Mouse (Mus musculus) adrenal gland (tissue): Measurements from ENCODE around the gene Mprip.
"Not testable (repeated sequence)": the region's sequence is repeated elsewhere in the genome, so short reads cannot be mapped to it uniquely, and the experiment has no call there.

Source experiments
- intact Hi-C: fragments of 180-260 bp; cut with DNase I; formaldehyde crosslinking; loops from one replicate; pipeline ENCODE4 v1.15.1; 2025

Gene Mprip

DNA sequence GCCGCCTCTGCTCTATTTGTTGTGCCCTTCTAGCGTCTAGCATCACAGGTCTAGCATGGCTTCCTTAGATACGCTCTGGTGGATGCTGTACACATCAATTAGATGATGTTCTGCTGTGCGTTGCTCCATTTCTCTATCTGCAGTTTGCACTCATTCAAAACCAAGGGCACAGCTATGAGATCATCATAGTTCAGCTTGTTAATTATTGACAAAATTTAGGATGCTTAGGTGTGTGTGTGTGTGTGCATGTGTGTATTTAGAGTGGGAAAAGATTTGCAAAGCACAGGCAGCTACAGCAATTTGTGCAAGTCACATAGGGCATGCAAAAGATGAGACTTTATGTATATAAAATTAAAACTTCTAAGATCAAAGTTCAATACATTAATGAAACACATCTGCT lies 12.0 kb upstream of the Mprip start:
- intact Hi-C loops: no loop called here

DNA sequence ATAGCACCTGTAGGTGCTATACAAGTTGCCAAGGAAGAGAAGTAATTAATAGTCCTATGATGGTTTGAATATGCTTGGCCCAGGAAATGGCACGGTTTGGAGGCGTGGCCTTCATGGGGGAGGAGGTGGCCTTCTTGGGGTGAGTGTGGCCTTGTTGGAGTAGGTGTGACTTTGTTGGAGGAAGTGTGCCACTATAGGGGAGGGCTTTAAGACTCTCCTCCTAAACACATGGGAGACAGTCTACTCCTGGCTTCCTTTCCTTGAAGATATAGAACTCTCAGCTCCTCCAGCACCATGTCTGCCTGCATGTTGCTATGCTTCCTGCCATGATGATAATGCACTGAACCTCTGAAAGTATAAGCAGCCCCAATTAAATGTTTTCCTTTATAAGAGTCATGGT lies 8.1 kb upstream of the Mprip start:
- intact Hi-C loops: no loop called here

DNA sequence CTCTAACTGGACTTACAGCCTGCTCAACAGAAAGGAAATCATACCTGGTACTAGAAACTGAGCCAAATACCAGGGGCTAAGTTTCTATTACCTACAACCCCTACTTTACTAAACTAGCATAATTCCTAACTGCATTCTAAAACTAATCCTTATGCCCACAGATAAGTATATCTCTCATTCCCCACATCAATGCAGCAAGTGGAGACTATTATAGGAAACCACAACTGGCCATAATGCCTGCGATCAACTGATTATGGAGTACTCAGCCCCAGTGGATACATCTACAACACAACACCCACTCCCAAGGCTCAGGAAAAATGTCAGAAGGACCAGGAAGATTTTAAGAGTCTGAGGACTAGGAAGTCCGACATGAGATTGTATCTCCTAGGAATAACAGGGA lies 7.6 kb upstream of the Mprip start:
- intact Hi-C loops: no loop called here

DNA sequence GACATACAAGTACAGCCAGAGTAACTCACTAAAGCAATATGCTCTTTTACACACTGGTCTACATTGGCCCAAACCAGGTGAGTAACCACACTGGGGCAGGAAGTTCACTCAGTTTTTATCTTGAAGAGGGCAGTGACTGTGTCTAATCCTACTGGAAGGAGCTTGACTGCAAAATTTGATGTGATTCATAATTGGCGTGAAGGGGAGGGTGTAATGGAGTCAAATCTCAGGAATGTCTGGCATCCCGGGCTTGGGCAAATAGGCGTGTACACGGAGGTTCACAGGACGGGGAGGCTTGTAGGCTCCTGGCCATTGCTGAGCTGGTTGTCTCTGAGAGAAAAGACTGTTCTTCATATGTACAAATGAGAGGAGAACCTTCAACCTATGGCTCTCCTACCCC lies 5.8 kb upstream of the Mprip start:
- intact Hi-C loops: no loop called here

DNA sequence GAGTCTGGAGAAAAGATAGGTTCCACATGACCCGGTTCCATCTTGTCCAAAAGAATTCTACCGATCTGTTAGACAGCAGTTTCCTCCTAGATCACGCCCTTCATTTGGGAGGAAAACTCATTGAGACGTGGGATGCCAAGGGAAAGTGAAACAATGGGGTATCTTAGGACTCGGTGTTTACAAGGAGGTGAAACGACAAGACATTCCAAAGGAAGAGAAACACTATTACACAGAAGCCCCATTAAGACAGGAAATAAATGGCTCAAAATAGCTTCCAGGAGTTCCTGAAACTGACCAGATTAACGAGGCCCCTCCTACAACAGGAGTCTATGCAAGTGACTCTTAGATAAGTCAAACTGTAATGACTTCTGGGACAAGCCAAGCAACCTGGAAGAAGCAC lies 5.1 kb upstream of the Mprip start:
- intact Hi-C loops: no loop called here

DNA sequence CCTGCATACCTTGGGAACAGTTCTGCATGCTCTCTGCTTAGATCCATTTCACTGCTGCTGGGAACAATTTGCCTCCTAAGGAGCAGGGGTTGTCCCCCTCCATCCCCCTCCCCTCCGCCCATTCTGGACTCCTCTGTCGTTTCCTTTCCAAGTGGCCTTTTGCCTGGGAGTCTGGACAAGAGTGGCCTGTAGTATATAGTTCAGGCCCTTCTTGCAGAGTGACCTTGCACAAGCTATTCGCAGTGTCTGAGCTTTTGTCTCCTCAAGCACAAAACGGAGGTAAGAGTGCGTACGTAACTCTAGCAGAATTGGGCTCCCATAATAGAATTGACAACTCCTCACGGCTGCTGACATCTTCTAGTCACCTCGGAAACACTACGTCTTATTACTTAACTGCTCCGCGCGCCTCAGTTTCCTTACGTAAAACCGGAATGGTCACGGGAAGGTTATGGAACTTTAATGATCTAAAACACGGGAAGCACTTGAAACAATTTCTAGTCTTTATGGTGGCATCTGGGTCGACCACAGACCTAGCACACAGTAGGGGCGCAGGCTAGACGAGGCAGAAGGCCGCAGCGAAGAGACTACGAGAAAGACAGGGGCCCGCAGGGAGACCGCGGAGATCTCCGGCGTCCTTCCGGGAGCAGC lies 620 bp downstream of the Mprip start:
- intact Hi-C loops: loop anchor here (5.0 kb wide), 1 partner anchor 56 kb away; no protein-coding TSS in a partner anchor

DNA sequence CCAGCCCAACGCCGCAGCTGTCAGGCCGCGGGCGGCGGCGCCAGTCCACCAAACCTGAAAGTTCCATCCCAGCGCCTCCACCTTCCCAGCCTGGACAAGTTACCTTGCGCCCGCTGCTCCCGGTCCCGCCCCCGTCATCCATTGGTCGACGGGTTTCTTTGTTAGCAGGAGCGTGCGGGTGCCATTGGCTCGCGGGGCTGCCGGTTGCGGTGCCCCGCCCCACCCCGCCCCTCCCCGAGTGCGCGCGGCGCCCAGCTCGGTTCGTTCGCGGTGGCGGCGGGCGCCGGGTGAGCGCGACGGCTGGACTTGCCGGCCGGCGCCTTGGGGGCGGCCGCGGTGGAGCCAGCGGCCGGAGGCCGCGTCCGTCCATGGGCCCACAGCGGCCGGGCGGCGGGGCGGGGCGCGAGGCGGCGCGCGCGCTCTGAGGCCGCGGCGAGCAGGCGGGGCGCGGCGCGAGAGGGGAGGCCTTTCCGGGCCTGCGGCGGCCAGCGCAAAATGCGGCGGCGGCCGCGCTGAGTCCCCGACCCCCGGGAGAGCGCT lies 1.2 kb downstream of the Mprip start:
- intact Hi-C loops: loop anchor here (5.0 kb wide), 1 partner anchor 55 kb away; no protein-coding TSS in a partner anchor

DNA sequence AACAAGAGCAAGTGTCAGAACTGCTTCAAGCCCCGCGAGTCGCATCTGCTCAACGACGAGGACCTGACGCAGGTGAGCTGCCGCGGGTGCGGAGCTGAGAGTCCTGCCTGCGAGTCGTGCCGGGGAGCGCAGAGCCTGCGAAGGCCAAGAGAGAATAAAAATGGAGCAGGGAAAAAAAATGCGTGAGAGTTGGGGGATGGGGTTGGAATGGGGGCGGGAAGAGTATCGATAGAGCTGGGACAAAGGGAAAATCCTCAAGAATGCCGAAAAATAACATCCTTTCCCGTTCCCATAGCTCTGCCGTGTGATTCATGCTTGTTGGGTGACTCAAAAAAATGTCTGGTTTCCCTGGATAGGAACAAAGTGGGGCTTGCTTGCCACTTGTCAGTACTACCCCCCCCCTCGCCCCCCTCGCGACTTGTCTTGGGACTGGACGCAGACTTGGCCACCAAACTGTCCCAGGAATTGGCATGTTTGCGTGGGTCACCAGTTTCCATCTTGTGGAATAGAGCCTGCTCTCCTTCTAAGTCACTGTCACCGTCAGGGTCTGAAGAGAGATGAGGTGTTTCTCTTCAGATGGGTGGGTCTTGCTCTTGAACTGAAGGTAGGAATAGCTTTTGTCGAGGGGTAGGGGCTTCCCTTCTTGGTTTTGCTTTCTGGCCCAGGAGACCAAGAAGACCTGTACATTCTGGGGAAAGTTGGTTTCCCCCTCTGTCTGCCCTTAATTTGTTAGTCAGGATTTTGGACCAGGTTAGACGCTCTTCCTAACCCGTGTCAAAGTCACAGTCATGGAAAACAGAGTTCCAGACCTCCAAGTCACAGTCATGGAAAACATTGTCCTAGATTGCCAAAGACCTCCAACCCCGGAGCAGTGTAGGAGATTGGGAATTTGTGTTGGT lies 2.0 kb downstream of the Mprip start:
- intact Hi-C loops: loop anchor here (5.0 kb wide), 1 partner anchor 54 kb away; no protein-coding TSS in a partner anchor

DNA sequence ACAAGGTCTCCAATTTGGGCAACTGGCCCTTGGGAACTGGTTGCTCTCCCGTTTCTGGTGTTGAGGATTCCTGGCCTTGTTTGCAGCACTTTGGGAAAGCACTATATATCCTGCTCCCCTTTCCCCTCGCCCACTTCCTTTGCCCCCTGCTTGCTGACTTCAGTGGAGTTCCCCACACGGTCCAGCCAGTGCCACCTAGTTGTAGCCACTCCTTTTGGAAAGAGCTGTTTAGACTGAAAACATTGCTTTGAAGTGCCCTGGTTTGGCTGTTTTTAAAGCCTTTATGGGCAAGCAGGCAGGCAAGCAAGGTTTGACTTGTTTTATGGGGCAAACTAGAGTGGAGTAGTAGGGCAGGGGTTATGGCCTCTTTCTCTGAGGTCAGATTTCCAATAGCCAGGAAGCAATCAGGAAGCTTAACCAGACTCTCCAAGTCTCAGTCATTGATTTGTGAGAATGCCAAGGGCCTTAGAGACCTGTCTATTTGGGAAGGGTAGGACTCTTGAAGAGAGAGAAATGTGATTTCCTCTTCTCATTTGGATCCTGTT lies 2.7 kb downstream of the Mprip start:
- intact Hi-C loops: loop anchor here (5.0 kb wide), 1 partner anchor 53 kb away; no protein-coding TSS in a partner anchor

DNA sequence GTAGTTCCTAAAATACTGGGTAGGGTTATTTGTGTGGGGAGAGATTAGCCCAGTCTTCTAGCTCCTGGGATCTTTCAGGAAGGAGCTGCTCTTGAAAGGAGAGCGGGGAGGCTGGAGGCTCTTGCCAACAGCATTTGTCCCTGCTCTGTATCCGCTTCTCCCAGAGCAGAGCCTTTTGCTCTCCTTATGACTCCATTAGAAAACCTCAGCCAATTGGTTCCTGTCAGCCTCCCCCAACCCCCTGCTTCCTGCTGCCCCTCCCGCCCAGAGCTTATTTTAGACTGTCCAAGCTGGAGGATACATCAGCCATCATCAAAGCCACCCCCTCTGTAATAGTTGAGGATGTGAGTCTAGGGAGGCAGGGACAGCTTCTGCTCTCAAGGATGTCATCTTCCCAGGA lies 3.7 kb downstream of the Mprip start:
- intact Hi-C loops: loop anchor here (5.0 kb wide), 1 partner anchor 52 kb away; no protein-coding TSS in a partner anchor

DNA sequence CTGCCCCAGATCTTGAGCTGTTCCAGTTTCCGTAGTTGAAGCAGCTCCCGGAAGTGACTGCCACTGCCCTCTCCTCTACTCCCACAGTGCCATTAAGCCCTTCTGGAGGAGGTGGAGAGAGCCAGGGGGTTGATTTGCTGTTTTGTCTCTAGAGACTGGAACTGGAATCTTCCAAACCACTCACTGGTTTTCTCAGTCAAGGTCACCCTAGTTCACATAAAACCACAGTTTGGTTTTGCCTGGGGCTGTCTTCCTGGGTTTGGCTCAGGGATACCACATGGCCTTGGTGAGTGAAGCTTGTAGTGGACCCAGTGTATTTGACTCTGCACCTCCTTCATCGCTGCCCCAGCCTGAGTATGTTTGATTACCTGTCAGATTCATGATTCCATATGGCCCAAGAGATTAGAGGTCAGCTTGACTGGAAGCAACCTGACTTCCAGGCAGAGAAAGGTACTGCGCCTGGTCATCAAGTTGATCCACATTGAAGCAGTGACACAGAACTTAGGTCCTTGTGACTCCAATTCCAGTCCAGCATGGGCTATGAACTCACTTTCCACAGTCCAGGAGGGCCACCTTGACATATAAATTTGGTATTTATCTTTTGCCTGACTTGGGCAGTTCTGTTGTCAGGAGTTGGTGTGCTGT lies 10.1 kb downstream of the Mprip start:
- intact Hi-C loops: no loop called here

DNA sequence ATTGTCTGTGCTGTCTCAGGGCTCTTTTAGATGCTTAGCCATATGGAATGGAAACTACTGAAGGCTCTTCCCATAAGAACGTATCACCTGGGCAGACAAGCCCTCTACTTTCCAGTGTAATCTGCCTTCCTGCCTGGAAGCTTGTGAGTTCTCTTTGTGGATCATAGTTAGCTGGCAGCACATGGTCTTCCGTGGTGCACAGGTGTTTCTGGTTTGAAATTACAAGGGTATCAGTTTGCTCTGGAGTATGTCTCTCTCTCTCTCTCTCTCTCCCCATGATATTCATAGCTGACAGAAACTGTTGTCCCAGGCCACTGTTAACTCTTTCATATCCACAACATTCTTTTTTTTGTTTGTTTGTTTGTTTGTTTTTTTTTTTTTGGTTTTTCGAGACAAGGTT lies 12.9 kb downstream of the Mprip start:
- intact Hi-C loops: no loop called here

DNA sequence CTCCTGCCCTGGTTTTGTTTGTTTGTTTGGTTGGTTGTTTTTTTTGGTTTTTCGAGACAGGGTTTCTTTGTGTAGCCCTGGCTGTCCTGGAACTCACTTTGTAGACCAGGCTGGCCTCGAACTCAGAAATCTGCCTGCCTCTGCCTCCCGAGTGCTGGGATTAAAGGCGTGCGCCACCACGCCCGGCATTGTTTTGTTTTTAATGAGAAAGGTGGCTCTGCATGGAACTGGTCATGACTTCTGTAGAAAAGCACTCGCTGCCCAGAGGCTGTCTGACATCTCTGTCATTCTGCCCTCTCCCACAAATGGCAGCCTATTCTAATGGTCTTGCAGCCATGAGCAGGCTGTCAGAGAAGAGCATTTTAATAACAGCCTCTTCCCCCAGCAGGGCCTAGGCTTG lies 13.6 kb downstream of the Mprip start:
- intact Hi-C loops: not testable (repeated sequence)

DNA sequence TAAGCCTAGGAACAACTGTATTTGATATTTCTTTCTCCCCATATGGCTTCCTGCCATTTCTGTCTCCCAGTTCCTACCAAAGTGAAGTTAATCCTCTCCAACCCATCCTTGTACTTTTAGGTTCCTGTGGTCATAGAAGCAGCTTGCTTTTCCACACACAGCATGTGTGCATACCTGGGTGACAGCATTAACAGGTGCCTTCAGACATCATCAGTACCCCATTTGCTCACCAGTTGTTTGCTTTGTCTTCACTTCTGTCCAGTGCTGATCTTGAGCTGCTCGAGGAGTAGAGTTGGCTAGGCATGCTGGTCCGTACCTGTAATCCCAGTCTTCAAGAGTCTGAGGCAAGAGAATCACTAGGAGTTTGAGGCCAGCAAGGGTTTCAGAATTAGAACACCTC lies 16.7 kb downstream of the Mprip start:
- intact Hi-C loops: no loop called here

DNA sequence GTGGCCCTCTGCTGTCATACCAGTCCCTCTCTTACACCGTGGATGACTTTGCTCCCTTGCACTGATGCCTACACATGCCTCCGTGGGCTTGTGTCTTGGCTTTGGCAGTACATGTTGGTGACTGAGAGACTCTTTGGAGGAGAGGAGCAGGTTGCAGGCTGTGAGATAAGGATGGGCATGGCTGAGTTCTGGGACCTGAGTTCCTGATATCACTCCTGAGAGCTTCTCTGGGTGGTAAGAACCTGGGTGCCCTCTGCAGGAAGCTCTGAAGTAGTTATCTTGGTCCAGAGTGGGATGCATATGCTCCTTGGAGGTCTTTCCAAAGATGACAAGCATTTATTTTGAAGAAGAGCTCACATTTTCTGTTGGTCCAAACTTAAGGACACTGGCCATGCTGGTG lies 17.6 kb downstream of the Mprip start:
- intact Hi-C loops: no loop called here

DNA sequence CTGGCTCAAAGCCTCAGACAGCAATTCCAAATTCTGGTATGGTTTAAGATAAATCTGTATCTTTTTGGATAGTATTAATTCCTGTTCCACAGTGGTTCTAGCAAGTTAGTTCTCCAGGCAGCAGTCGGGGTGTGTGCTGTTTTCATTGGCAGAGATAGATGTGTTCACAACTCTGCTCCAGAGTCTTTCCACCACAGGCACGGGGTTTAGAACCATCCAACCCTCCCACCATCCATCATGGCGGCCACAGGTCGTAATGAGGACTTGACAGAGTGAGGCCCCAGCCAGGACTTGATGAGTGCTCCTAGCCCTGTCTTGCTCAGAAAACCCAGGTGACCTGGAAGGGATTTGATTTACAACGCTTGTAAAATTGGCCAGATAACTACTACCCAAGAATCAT lies 19.0 kb downstream of the Mprip start:
- intact Hi-C loops: no loop called here

DNA sequence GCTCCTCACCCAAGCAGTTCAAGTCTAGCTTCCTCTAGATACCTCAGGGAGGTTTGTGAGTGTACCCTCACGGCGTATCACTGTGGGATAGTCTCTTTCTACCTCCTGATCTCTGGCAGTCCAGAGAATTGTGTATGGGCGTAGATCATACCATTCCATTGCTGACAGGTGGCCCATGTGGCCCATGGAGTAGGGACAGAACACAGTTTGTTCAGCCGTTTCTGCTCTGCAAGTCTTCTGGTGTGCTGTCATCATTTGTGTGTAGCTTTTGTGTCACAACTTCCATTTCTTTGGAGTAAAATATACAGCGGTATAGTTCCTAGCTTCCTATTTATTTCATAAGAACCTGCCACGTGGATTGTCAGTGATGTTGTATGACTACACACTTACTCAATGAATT lies 23.9 kb downstream of the Mprip start:
- intact Hi-C loops: no loop called here

DNA sequence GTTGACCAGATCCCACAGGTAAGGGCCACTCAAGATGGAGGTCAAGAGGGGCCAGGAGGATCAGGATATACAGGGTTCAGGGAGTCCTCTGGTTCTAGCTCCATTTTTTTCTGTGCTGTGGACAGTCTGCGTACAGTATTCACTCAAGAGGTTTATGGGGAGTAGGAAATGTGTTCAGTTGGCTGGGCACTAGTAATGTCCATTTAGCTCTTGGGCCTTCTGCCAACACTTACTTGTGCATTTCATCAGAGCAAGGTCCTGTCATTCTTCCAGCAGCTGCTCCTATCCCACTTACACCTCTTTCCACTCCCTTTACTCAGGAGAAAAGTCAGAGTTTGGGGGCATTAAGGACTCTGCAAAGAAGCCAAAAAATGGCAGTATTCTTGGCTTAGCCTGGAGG lies 33.4 kb downstream of the Mprip start:
- intact Hi-C loops: no loop called here

DNA sequence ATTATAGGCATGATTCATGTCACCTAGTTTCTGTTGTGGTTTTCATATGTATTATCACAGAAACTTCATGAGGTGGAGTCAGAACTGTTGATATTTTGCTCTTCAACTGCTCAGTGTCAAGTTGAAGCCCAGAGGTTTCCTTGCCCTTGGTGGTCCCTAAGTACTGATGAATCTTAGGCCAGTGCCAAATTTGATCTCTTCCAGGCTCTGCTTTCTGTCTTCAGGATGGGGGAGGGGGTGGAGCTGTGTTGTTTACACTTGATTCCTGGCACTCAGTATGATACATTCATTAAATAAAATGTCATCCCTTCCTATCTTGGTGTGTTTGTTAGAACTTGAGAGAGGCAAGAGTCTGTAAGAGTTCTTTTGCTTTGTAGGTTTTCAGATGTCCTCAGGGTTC lies 34.4 kb downstream of the Mprip start:
- intact Hi-C loops: no loop called here

DNA sequence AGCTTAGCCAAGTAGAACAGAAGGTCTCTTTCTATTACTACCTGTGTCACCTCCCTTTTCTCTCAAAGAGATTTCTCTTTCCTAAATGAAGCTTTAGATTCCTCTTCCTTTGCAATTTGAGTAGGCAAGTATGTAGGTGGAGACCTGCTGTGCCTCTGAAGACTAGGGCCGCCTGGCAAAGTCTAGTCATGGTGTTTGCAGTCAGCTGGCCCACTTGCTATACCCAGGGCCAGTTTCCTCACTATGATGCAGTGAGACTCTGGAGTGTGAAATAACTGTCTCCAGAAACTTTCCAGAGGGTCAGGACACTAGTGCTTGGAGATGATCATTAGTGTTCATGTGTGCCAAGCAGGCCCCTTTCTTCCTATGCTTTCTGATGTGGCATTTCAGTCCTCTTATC lies 36.5 kb downstream of the Mprip start:
- intact Hi-C loops: no loop called here

DNA sequence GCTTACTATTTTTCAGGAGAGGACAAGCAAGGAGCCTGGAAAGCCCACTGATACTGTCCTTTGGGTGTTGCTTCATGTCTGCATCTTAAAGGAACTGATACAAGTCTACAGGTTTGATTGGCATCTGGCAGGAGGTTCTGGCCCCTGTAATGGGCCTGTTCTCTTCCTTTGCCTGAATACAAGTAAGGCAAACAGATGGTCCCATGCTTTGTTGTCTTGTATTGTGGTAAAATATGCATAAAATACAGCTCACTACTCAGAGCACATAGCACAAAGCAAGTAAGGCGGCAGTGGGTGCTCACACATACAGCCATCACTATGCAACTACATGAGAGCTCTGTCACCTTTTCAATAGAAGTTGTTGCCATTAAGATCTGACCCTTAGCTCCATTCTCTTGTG lies 39.7 kb downstream of the Mprip start:
- intact Hi-C loops: no loop called here

DNA sequence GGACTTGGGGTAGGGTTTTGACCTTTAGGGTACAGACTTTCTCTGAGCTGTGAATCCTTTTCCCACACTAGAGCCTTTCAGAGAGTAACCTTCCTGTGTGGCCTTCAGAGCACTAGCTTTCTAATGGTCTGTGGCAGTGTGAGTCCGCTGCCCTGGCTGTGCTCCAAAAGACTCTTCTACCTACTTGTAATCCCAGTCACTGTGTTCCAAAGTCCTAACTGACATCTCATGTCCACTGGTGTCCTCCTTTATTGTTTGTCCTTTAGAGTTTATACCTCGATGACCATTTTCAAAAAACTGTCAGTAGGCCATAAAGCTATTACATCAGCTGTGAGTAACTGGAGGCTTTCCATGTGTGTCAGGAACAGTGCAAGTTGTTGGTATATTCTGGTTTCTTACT lies 44.0 kb downstream of the Mprip start:
- intact Hi-C loops: no loop called here
